Comparison of ENCODE assay signal across 27 mouse cellular contexts in the genomic region with DNA sequence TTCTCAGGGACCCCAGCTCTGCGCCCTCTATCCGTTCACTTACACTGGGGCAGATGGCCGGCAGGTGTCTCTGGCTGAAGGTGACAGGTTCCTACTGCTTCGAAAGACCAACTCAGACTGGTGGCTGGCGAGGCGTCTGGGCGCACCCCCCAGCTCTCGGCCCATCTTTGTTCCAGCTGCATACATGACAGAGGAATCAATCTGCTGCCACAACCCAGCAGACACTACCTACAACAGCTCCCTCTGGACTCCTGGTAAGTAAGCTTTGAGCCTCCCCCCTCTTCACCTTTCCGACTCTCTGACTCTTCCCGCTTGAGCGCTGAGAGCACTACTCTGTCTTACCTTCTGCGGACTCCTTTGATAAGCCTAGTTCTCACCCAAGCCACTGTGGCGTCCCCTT. TPM values are rescaled to one million over a fixed set of nuclear protein-coding genes. Genes with fewer than 3 reads are reported as not detected.
DNase-seq lines count a peak whose midpoint lies in the region; ATAC-seq and TF ChIP-seq lines count a peak whose summit lies in the region.
"Had no signal": no experiment of that assay in that cellular context is flagged by ENCODE, and none has a peak within 500 bp of the region (broad histone marks: within the 10 kb centered on the region; RNA-seq: fewer than 3 reads in every experiment).

No protein-coding gene starts in this region.

- ATAC-seq in liver, postnatal 0 days: no peak
- no peak for ATAC-seq in liver, embryonic 11.5 days (replicated peaks; ENCODE audit: low FRiP score)
- no peak for ATAC-seq in G1E (ENCODE audit: extremely low read depth, insufficient number of reproducible peaks, low FRiP score, poor library complexity, severe bottlenecking)
- ATAC-seq: intestine, embryonic 16.5 days; midbrain, embryonic 13.5 days had no signal

- no peak for TF ChIP-seq POLR2A in kidney, adult 2 months (IDR thresholded peaks at IDR 0.05; ENCODE audit: low read depth, low read length)

- no peaks in the 10 kb centered on the region for H3K36me3 ChIP-seq in liver, postnatal 0 days (replicated peaks; ENCODE audit: insufficient read depth, low read length)
- no peaks in the 10 kb centered on the region for H3K36me3 ChIP-seq in liver, embryonic 11.5 days (ENCODE audit: control insufficient read depth, insufficient read depth, low read length)
- peaks cover 29% of the 10 kb centered on the region for H3K36me3 ChIP-seq in G1E (replicated peaks)
- H3K36me3 ChIP-seq in kidney, adult 2 months (ENCODE audit: control insufficient read depth, insufficient read depth, low read length): no peaks in the 10 kb centered on the region
- H3K36me3 ChIP-seq: forebrain, embryonic 10.5 days; heart, embryonic 12.5 days; hindbrain, embryonic 13.5 days; kidney, embryonic 15.5 days; midbrain, embryonic 13.5 days; neural tube, embryonic 13.5 days; stomach, embryonic 15.5 days had no signal

- TF ChIP-seq CTCF in liver, postnatal 0 days (IDR thresholded peaks at IDR 0.05; ENCODE audit: low read depth): no peak
- TF ChIP-seq CTCF in G1E (IDR thresholded peaks at IDR 0.05; ENCODE audit: low read depth, low read length): no peak
- no peak for TF ChIP-seq CTCF in kidney, adult 2 months (conservative IDR thresholded peaks at IDR 0.05; ENCODE audit: insufficient read depth, insufficient read length, low read depth, low read length)

- no peaks in the 10 kb centered on the region for H3K27me3 ChIP-seq in liver, postnatal 0 days (ENCODE audit: insufficient read depth, low read length)
- peaks cover 15% of the 10 kb centered on the region for H3K27me3 ChIP-seq in liver, embryonic 11.5 days (replicated peaks; ENCODE audit: control insufficient read depth, insufficient read depth, low read length)
- no peaks in the 10 kb centered on the region for H3K27me3 ChIP-seq in G1E (ENCODE audit: insufficient read depth, low read length)
- H3K27me3 ChIP-seq in kidney, adult 2 months (replicated peaks; ENCODE audit: control insufficient read depth, insufficient read depth, low read length): peaks cover 2% of the 10 kb centered on the region; the same call in 1 of the 2 replicates

- H3K27ac ChIP-seq in liver, postnatal 0 days (ENCODE audit: low read depth): peak overlapping the region; percentile 80; the same call in 1 of the 2 replicates
- H3K27ac ChIP-seq in liver, embryonic 11.5 days (ENCODE audit: low read depth, low read length): no peak overlapping the region
- no peak overlapping the region for H3K27ac ChIP-seq in kidney, adult 2 months (ENCODE audit: insufficient read depth, low read depth, low read length)
- H3K27ac ChIP-seq: forebrain, embryonic 10.5 days; hindbrain, embryonic 13.5 days; kidney, embryonic 15.5 days; liver, embryonic 14.5 days; midbrain, embryonic 13.5 days; neural tube, embryonic 13.5 days; stomach, embryonic 15.5 days had no signal

- H3K4me2 ChIP-seq in liver, postnatal 0 days (ENCODE audit: low read depth, low read length): peak overlapping the region; percentile 64
- no peak overlapping the region for H3K4me2 ChIP-seq in liver, embryonic 11.5 days
- H3K4me2 ChIP-seq: heart, embryonic 12.5 days; hindbrain, embryonic 13.5 days; kidney, embryonic 15.5 days; midbrain, embryonic 13.5 days; neural tube, embryonic 13.5 days; stomach, embryonic 15.5 days had no signal

- no peak for TF ChIP-seq EP300 in liver, postnatal 0 days (IDR thresholded peaks at IDR 0.05; ENCODE audit: low read depth)

- no peaks in the 10 kb centered on the region for H3K9me3 ChIP-seq in liver, postnatal 0 days (ENCODE audit: low read length)
- no peaks in the 10 kb centered on the region for H3K9me3 ChIP-seq in liver, embryonic 11.5 days (ENCODE audit: control insufficient read depth, low read length)
- no peaks in the 10 kb centered on the region for H3K9me3 ChIP-seq in G1E (replicated peaks)
- H3K9me3 ChIP-seq: heart, embryonic 12.5 days; hindbrain, embryonic 13.5 days; kidney, embryonic 15.5 days; midbrain, embryonic 13.5 days; neural tube, embryonic 13.5 days; stomach, embryonic 15.5 days had no signal

- peaks cover 22% of the 10 kb centered on the region for H3K4me1 ChIP-seq in liver, postnatal 0 days (ENCODE audit: insufficient read depth)
- peaks cover 37% of the 10 kb centered on the region for H3K4me1 ChIP-seq in liver, embryonic 11.5 days (replicated peaks; ENCODE audit: control insufficient read depth, insufficient read depth, low read length)
- H3K4me1 ChIP-seq in G1E (ENCODE audit: insufficient read depth, low read depth, low read length): peaks cover 89% of the 10 kb centered on the region
- H3K4me1 ChIP-seq in kidney, adult 2 months (ENCODE audit: control insufficient read depth, insufficient read depth, low read length): no peaks in the 10 kb centered on the region

- WGBS in liver, postnatal 0 days (ENCODE audit: insufficient replicate concordance): 78% methylated on average over 13 of the region's 13 CpGs
- WGBS in liver, embryonic 11.5 days: 69% methylated on average over 13 of the region's 13 CpGs
- WGBS in kidney, adult 2 months: 72% methylated on average over 13 of the region's 13 CpGs

- H3K9ac ChIP-seq in liver, postnatal 0 days (replicated peaks): no peak overlapping the region
- H3K9ac ChIP-seq in liver, embryonic 11.5 days (ENCODE audit: low read depth, low read length): no peak overlapping the region
- H3K9ac ChIP-seq: heart, embryonic 12.5 days; hindbrain, embryonic 13.5 days; kidney, embryonic 15.5 days; liver, embryonic 14.5 days; midbrain, embryonic 13.5 days; neural tube, embryonic 13.5 days; stomach, embryonic 15.5 days had no signal

- no peak for DNase-seq in liver, postnatal 0 days
- no peak for DNase-seq in liver, embryonic 11.5 days (ENCODE audit: low spot score)
- DNase-seq in CD4-positive helper T cell, adult 2 months (ENCODE audit: low read depth, low spot score): peak; percentile 52
- DNase-seq in G1E (ENCODE audit: low spot score): no peak
- peak; percentile 58 for DNase-seq in naive thymus-derived CD4-positive, alpha-beta T cell, adult 2 months (ENCODE audit: low read depth)
- DNase-seq in kidney, adult 2 months: no peak
- no peak for DNase-seq in embryo, embryonic 10 days (ENCODE audit: low spot score)
- DNase-seq: adrenal gland, postnatal 25 days; cerebellum, adult 2 months; cerebellum, postnatal 36 days; heart, postnatal 14 days; kidney, postnatal 4 days; layer of hippocampus, adult 9-11 months; lung, postnatal 10 days had no signal

- H3K4me3 ChIP-seq in liver, postnatal 0 days (ENCODE audit: low read depth, low read length): 0 out of 2 replicates have a peak overlapping the region, but pooled peaks have one; percentile 43
- H3K4me3 ChIP-seq in liver, embryonic 11.5 days (ENCODE audit: low read depth, low read length): no peak overlapping the region
- peak overlapping the region; percentile 72; the same call in 1 of the 2 replicates for H3K4me3 ChIP-seq in G1E (ENCODE audit: low read depth, low read length)
- no peak overlapping the region for H3K4me3 ChIP-seq in kidney, adult 2 months (ENCODE audit: insufficient read depth, low read depth, low read length)
- H3K4me3 ChIP-seq: forebrain, embryonic 10.5 days; heart, embryonic 12.5 days; hindbrain, embryonic 13.5 days; kidney, embryonic 15.5 days; midbrain, embryonic 13.5 days; neural tube, embryonic 13.5 days; stomach, embryonic 15.5 days had no signal

RNA-seq across cellular contexts. Expression of gene Arhgap9, which starts 0.4 kb away (rescaled TPM):
- 13.5 and 14.8 TPM in 2 replicates for polyA plus RNA-seq in liver, postnatal 0 days (2015; fragmentation: Nextera tagmentation; extraction: Ambion mirVana)
- polyA plus RNA-seq in liver, embryonic 11.5 days (2014; fragmentation: Nextera tagmentation; extraction: Ambion mirVana): 22.0 and 24.4 TPM in 2 replicates
- total RNA-seq in G1E (2014; fragmentation: Nextera tagmentation) (43.3 and 43.7 TPM in 2 replicates), G1E (2017) (89.2 and 100 TPM in 2 replicates)
- 54.8 and 59.5 TPM in 2 replicates for polyA plus RNA-seq in G1E (2012)
- 2.7 and 6.0 TPM in 2 replicates for polyA plus RNA-seq in kidney, adult 2 months (2012; rRNA removed)

RNA-seq across cellular contexts. Expression of gene Mars, which starts 10.6 kb away (rescaled TPM):
- polyA plus RNA-seq in liver, postnatal 0 days (2015; fragmentation: Nextera tagmentation; extraction: Ambion mirVana): 51.3 and 62.3 TPM in 2 replicates
- 249 and 257 TPM in 2 replicates for polyA plus RNA-seq in liver, embryonic 11.5 days (2014; fragmentation: Nextera tagmentation; extraction: Ambion mirVana)
- total RNA-seq in G1E (2014; fragmentation: Nextera tagmentation) (97.3 and 102 TPM in 2 replicates), G1E (2017) (109 and 144 TPM in 2 replicates)
- 104 and 108 TPM in 2 replicates for polyA plus RNA-seq in G1E (2012)
- polyA plus RNA-seq in kidney, adult 2 months (2012; rRNA removed): 44.4 and 48.3 TPM in 2 replicates

RNA-seq across cellular contexts. Expression of gene Gli1, which starts 19.6 kb away (rescaled TPM):
- 0.04 TPM in 2 replicates for polyA plus RNA-seq in liver, postnatal 0 days (2015; fragmentation: Nextera tagmentation; extraction: Ambion mirVana)
- 2.1 and 2.2 TPM in 2 replicates for polyA plus RNA-seq in liver, embryonic 11.5 days (2014; fragmentation: Nextera tagmentation; extraction: Ambion mirVana)
- total RNA-seq in G1E (2014; fragmentation: Nextera tagmentation) (0.23 and 0.24 TPM in 2 replicates), G1E (2017) (0.11 TPM in 1 of 2 replicates, not detected in the other)
- polyA plus RNA-seq in G1E (2012): 0.15 and 0.18 TPM in 2 replicates
- 1.7 and 3.0 TPM in 2 replicates for polyA plus RNA-seq in kidney, adult 2 months (2012; rRNA removed)
- total RNA-seq: granulocyte monocyte progenitor cell, adult 5-6 weeks; megakaryocyte, adult 5-6 weeks had no signal

RNA-seq across cellular contexts. Expression of gene Inhbe, which starts 32.0 kb away (rescaled TPM):
- 18.4 and 29.0 TPM in 2 replicates for polyA plus RNA-seq in liver, postnatal 0 days (2015; fragmentation: Nextera tagmentation; extraction: Ambion mirVana)
- polyA plus RNA-seq in liver, embryonic 11.5 days (2014; fragmentation: Nextera tagmentation; extraction: Ambion mirVana): 0.04 and 0.09 TPM in 2 replicates
- not detected in 2 replicates for total RNA-seq in G1E (2014; fragmentation: Nextera tagmentation)
- total RNA-seq in G1E (2017): 0.06 and 0.11 TPM in 2 replicates
- 0.01 TPM in 2 replicates for polyA plus RNA-seq in G1E (2012)
- not detected in 2 replicates for polyA plus RNA-seq in kidney, adult 2 months (2012; rRNA removed)
- total RNA-seq: adrenal gland, postnatal 25 days; gastrocnemius, adult 8-10 months; granulocyte monocyte progenitor cell, adult 5-6 weeks; heart, postnatal 14 days had no signal
- polyA plus RNA-seq: C2C12; cerebellum, adult 2 months; forebrain, embryonic 10.5 days; heart, embryonic 12.5 days; hindbrain, embryonic 13.5 days; intestine, embryonic 16.5 days; kidney, embryonic 15.5 days; midbrain, embryonic 13.5 days; neural tube, embryonic 13.5 days had no signal

RNA-seq across cellular contexts. Expression of gene Mbd6, which starts 33.4 kb away (rescaled TPM):
- polyA plus RNA-seq in liver, postnatal 0 days (2015; fragmentation: Nextera tagmentation; extraction: Ambion mirVana): 5.3 and 5.7 TPM in 2 replicates
- 14.2 and 19.0 TPM in 2 replicates for polyA plus RNA-seq in liver, embryonic 11.5 days (2014; fragmentation: Nextera tagmentation; extraction: Ambion mirVana)
- total RNA-seq in G1E (2014; fragmentation: Nextera tagmentation) (107 and 121 TPM in 2 replicates), G1E (2017) (4.1 and 6.6 TPM in 2 replicates)
- 239 and 302 TPM in 2 replicates for polyA plus RNA-seq in G1E (2012)
- polyA plus RNA-seq in kidney, adult 2 months (2012; rRNA removed): 24.6 and 26.8 TPM in 2 replicates

Comparison
In these comparisons a context has a peak if more than half of its experiments do, and no peak if none do; other contexts are left out.
1. H3K4me3 ChIP-seq: peak in liver, postnatal 0 days (single experiment) and G1E (single experiment); none in liver, embryonic 11.5 days (single experiment) and kidney, adult 2 months (single experiment).
2. DNase-seq: peak in CD4-positive helper T cell, adult 2 months (single experiment) and naive thymus-derived CD4-positive, alpha-beta T cell, adult 2 months (single experiment); none in liver, postnatal 0 days (single experiment), liver, embryonic 11.5 days (single experiment), G1E (single experiment), kidney, adult 2 months (single experiment) and embryo, embryonic 10 days (single experiment).